Mouse (Mus musculus) G1E (cell line): Measurements from ENCODE around the gene Hspbp1.

ENCODE experiments used
- CTCF ChIP-seq: IDR thresholded peaks from 2 replicates; pipeline ENCODE4 v1.5.1; 2012; ENCODE audit warnings: low read depth, low read length, inconsistent platforms, mixed read lengths
- GATA1 ChIP-seq: IDR thresholded peaks from 2 replicates; pipeline ENCODE4 v1.6.1; 2012; ENCODE audit warnings: borderline replicate concordance, low read length, inconsistent platforms, mixed read lengths
- GATA2 ChIP-seq: IDR thresholded peaks from 2 replicates; pipeline ENCODE4 v1.6.1; 2012; ENCODE audit warnings: low read depth, low read length, inconsistent platforms, borderline replicate concordance
- TAL1 ChIP-seq: conservative IDR thresholded peaks from 2 replicates; pipeline ENCODE4 v1.6.1; 2012; ENCODE audit warnings: low read depth, low read length, inconsistent platforms, mixed read lengths

GRCm38 (mm10) chr7:4671956-4672355 lies 12.9 kb downstream of the Hspbp1 start:
- no peak for TF ChIP-seq CTCF
- no peak for TF ChIP-seq GATA1
- no peak for TF ChIP-seq GATA2
- TF ChIP-seq TAL1: no peak
